Mouse (Mus musculus) kidney, adult 2 months (tissue): ENCODE measurements around the gene BC024978. TPM values are rescaled to one million over a fixed set of nuclear protein-coding genes. Genes with fewer than 3 reads are reported as not detected.

Experiments
- DNase-seq: peaks from one replicate; pipeline ENCODE4 v3.0.0; 2021
- H3K27ac ChIP-seq: fragments of 200-500 bp; 2 replicates; pipeline ENCODE4 v1.5.1; 2012; ENCODE audit warnings: low read depth, low read length, control low read depth, inconsistent platforms; ENCODE audit not compliant: insufficient read depth
- H3K27me3 ChIP-seq: fragments of 200-500 bp; replicated peaks from 2 replicates; pipeline ENCODE4 v1.6.1; 2012; ENCODE audit warnings: mild to moderate bottlenecking, moderate library complexity, low read length, inconsistent platforms; ENCODE audit not compliant: control insufficient read depth, insufficient read depth
- H3K36me3 ChIP-seq: fragments of 200-500 bp; 2 replicates; pipeline ENCODE4 v1.6.1; 2012; ENCODE audit warnings: mild to moderate bottlenecking, moderate library complexity, low read length, inconsistent platforms; ENCODE audit not compliant: control insufficient read depth, insufficient read depth
- H3K4me1 ChIP-seq: fragments of 200-500 bp; 2 replicates; pipeline ENCODE4 v1.6.1; 2011; ENCODE audit warnings: low read length; ENCODE audit not compliant: control insufficient read depth, insufficient read depth
- H3K4me3 ChIP-seq: fragments of 200-500 bp; 2 replicates; pipeline ENCODE4 v1.5.1; 2011; ENCODE audit warnings: mild to moderate bottlenecking, low read depth, low read length, control low read depth; ENCODE audit not compliant: insufficient read depth
- CTCF ChIP-seq: fragments of 200-500 bp; conservative IDR thresholded peaks from 2 replicates; pipeline ENCODE4 v1.5.1; 2011; ENCODE audit warnings: low read depth, mild to moderate bottlenecking, control low read depth, low read length, moderate library complexity, mixed read lengths; ENCODE audit not compliant: insufficient read depth, insufficient read length
- POLR2A ChIP-seq: fragments of 200-500 bp; IDR thresholded peaks from one replicate; pipeline ENCODE4 v1.6.1; 2011; ENCODE audit warnings: low read depth, low read length, control low read depth
- WGBS: fragments of 180-500 bp; shearing (Covaris S2); methylation state at CpG from one replicate; pipeline ENCODE4 v1.1.7; 2018; 5-methylcytosine and 5-hydroxymethylcytosine counted together
- polyA plus RNA-seq: library from polyadenylated mRNA; depleted of rRNA; stranded (reverse); fragments of >200 nt; gene quantifications from 2 replicates; pipeline ENCODE4 v1.2.3, GENCODE M21; 2012

Gene BC024978
- polyA plus RNA-seq, 1 experiment = 9.6 TPM

DNA sequence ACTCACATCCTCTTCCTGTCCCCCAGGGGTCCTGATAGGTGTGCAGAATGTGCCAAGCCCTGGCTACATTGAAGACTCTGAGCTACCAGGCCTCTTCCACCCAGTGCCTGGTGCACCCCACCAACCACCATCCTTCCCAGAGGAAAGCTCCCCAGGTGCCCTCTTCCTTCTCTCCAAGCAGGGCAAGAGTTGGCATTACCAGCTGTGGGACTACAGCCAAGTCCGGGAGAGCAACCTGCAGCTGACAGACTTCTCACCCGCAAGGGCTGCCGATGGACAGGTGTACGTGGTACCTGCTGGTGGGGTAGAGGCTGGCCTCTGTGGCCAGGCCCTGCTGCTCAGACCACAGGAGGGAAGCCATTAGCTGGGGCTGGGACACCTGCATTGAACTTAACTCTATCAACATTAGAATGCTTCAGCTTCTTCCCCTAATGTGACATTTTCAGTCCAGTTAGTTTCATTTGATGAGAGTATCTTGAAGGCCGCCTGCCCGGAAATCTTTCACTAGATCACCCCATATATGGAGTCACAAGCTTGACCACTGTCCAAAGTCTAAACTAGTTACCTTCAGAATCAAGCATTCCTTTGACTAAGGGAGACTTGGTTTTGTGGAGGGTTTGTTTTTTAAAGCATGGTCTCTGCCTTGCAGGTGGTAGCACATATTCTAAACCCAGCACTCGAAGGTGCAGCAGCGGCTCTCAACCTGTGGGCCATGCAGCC lies 8.3 kb downstream of the BC024978 start:
- TF ChIP-seq CTCF = no peak
- no peak for TF ChIP-seq POLR2A
- WGBS = 70% methylated on average over 8 of the region's 8 CpGs

DNA sequence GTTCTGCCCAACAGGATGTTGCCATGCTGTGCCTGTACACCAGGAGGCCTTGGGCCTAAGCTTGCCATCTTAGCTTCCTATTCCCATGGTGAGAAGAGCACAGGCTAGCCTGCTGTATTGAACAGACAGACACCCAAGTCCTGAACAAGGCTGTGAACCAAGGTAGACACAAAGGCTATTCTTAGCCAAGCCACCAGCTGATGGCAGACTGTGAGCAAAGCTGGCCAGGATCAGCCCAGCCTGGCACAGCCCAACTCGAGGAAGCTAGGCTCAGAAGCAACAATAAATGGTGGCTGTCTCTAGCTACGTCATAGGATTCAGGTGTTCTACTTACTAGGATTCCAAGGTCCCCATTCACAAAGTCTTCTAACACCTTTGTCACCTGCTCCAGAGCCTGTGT lies 17.0 kb downstream of the BC024978 start:
- no peak for TF ChIP-seq POLR2A
- TF ChIP-seq CTCF = no peak
- Histone ChIP-seq H3K4me3 (no peak overlapping the region), H3K36me3 (no peaks in the 10 kb centered on the region; the same call in 1 of the 2 replicates), H3K27me3 (no peaks in the 10 kb centered on the region), H3K4me1 (no peaks in the 10 kb centered on the region), H3K27ac (no peak overlapping the region)
- no peak for DNase-seq
- WGBS = 82% methylated on average over 2 of the region's 2 CpGs

More for the DNA sequence above, 8.3 kb downstream of the BC024978 start:
- peak; percentile 59 for DNase-seq
- H3K4me1 ChIP-seq = peaks cover 3% of the 10 kb centered on the region; the same call in 1 of the 2 replicates
- H3K27me3 ChIP-seq = no peaks in the 10 kb centered on the region
- H3K27ac ChIP-seq = peak overlapping the region; percentile 24; the same call in 1 of the 2 replicates
- no peaks in the 10 kb centered on the region for H3K36me3 ChIP-seq
- H3K4me3 ChIP-seq = no peak overlapping the region

DNA sequence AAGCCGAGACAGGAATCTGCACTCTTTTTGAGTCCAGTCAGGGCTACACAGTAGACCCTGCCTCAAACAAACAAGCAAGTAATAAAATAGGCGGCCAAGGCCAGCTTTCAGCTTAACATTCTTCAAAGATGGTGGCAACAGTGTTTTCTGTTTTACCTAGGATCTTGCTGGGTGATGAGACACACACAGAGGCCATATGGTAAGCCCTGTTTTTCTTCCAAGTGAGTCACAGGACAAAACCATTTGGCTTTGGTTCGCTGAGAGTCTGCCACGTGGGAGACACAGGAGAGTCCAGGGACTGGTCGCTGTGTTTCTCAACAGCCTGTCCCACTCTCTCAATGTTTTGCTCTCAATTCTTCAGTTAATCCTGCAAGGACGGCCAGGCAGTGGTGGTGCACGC lies 23.0 kb downstream of the BC024978 start:
- Histone ChIP-seq H3K4me1 (no peaks in the 10 kb centered on the region), H3K27me3 (no peaks in the 10 kb centered on the region), H3K27ac (no peak overlapping the region), H3K4me3 (no peak overlapping the region), H3K36me3 (no peaks in the 10 kb centered on the region)
- 74% methylated on average over 7 of the region's 7 CpGs for WGBS
- no peak for DNase-seq
- TF ChIP-seq CTCF = no peak
- no peak for TF ChIP-seq POLR2A

DNA sequence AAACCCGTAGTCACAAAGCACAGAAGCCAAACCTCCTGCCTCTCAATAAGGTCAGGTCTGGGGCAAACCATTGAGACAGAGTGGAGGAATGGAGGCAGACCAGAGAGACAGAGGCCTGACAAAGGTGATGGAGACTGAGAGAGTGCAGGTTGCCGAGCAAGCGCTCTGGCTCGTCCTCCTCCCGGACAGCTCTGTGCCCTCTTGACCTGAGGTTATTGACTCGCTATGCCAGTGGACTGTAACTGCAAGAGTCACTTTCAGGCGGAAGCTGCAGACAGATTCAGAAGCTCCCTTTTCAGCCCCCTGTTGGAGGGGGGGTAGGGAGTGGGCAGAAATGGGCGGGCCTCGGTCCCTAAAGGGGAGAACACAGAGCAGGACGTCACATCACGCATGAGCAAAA lies 24.4 kb downstream of the BC024978 start:
- 57% methylated on average over 11 of the region's 11 CpGs for whole genome bisulfite sequencing
- H3K4me1 ChIP-seq = peaks cover 3% of the 10 kb centered on the region; the same call in 1 of the 2 replicates
- peak; percentile 47 for DNase-seq
- H3K27ac ChIP-seq = no peak overlapping the region
- no peak overlapping the region for H3K4me3 ChIP-seq
- TF ChIP-seq POLR2A (no peak), CTCF (no peak)
- no peaks in the 10 kb centered on the region for H3K36me3 ChIP-seq
- H3K27me3 ChIP-seq = no peaks in the 10 kb centered on the region

GRCm38 (mm10) chr7:27221939-27222338 lies 26.4 kb downstream of the BC024978 start:
- Histone ChIP-seq H3K4me3 (no peak overlapping the region), H3K27ac (no peak overlapping the region), H3K36me3 (no peaks in the 10 kb centered on the region), H3K27me3 (no peaks in the 10 kb centered on the region), H3K4me1 (peaks cover 15% of the 10 kb centered on the region)
- TF ChIP-seq POLR2A = no peak
- no peak for TF ChIP-seq CTCF
- WGBS = 55% methylated on average over 6 of the region's 6 CpGs
- DNase-seq = no peak

DNA sequence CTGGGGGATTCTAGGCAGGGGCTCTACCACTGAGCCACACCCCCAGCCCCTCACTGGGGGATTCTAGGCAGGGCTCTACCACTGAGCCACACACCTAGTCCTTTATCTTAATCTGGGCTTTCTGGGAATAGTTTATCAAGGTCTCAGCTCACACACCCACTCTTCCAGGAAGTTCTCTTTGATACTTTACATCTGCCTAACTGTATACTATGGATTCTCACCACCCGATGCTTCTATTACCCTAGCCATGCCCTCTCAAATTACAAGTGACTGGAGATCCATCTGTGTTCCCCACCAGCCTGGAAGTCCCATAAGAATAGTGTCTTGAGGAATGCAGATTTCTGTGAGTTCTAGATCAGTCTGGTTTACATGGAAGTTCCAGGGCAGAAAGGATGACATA lies 27.0 kb downstream of the BC024978 start:
- no peak overlapping the region for H3K27ac ChIP-seq
- 74% methylated on average over 1 of the region's 1 CpGs for WGBS
- no peaks in the 10 kb centered on the region for H3K27me3 ChIP-seq
- no peak overlapping the region for H3K4me3 ChIP-seq
- no peak for TF ChIP-seq POLR2A
- H3K4me1 ChIP-seq = peaks cover 15% of the 10 kb centered on the region
- no peaks in the 10 kb centered on the region for H3K36me3 ChIP-seq
- no peak for DNase-seq

DNA sequence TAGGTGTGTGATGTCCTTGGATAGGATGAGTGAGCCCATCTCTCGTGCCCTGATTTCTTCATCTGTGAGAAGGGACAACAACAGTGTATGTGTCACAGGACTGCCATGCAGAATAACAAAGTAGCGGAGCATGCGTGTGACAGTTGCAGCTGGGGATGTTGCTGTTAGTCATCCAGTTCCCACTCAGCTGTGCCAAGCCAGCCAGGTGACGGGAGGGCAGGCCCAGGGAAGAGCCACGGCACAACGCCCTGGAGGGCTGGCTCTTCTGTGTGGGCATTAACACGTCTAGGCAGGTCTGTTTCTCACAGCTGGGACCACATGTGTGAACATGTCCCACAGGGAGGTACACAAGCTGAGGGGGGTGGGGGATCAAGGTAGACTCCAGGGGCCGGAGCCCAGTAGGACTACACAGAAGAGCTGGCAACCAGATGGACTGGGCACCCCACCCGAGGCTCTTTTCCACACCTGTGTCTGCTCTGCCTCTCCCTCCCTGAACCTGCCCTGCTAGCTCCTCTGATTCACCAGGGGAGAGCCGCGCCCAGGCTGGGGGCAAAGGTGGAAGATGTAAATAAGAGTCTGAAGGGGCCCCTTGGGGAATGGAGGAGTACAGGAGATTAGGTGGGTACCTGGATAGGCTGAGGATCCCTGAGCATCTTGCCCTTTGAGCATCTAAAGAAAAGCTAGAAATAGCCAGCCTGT lies 29.4 kb downstream of the BC024978 start:
- 69% methylated on average over 11 of the region's 11 CpGs for WGBS
- Histone ChIP-seq H3K27ac (no peak overlapping the region), H3K27me3 (no peaks in the 10 kb centered on the region), H3K4me1 (peaks cover 15% of the 10 kb centered on the region), H3K4me3 (no peak overlapping the region), H3K36me3 (no peaks in the 10 kb centered on the region)
- TF ChIP-seq POLR2A = no peak
- TF ChIP-seq CTCF = no peak
- no peak for DNase-seq
